Mouse (Mus musculus): ENCODE data around the gene Dmrtc2. TPM values are rescaled to one million over a fixed set of nuclear protein-coding genes. Genes with fewer than 3 reads are reported as not detected.
"Not testable (repeated sequence)": the region's sequence is repeated elsewhere in the genome, so short reads cannot be mapped to it uniquely, and the experiment has no call there.

The Dmrtc2 gene
- polyA plus RNA-seq, 1 experiment from 2014 or later: not detected

DNA sequence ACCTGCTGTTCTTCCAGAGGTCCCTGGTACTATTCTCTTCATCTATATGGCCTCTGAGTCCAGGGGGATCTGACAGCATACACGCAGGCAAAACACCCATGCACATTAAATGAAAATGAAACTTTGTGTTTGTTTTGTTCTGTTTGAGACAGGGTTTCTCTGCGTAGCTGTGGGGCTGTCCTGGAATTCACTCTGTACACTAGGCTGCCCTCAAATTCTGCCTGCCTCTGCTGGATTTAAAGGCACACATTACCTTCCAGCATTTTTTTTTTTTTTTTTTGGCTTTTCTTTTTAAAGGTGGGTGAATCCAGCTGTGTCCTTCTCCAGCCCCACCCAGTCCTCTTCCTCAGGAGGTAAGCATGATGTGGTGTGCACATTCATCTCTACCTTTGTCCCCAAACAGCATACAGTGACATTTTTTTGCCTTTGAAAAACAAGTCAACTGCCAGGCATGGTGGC lies 22.3 kb downstream of the Dmrtc2 start:
- Histone ChIP-seq H3K36me3 (ENCODE audit: control insufficient read depth, insufficient read depth, low read length) (peaks cover 13% of the 10 kb centered on the region), H3K4me3 (replicated peaks; ENCODE audit: low read length) (no peak overlapping the region), H3K4me2 (ENCODE audit: low read depth, low read length) (no peak overlapping the region), H3K4me1 (ENCODE audit: control insufficient read depth, insufficient read depth, low read length) (peaks cover 6% of the 10 kb centered on the region), H3K9ac (ENCODE audit: low read length) (no peak overlapping the region), H3K9me3 (replicated peaks; ENCODE audit: control insufficient read depth, low read length) (no peaks in the 10 kb centered on the region), H3K27ac (ENCODE audit: low read length) (no peak overlapping the region), H3K27me3 (ENCODE audit: control insufficient read depth, insufficient read depth, low read length) (no peaks in the 10 kb centered on the region)
- 52% methylated on average over 2 of the region's 2 CpGs for WGBS
- ATAC-seq (ENCODE audit: insufficient read depth, low FRiP score): no peak

DNA sequence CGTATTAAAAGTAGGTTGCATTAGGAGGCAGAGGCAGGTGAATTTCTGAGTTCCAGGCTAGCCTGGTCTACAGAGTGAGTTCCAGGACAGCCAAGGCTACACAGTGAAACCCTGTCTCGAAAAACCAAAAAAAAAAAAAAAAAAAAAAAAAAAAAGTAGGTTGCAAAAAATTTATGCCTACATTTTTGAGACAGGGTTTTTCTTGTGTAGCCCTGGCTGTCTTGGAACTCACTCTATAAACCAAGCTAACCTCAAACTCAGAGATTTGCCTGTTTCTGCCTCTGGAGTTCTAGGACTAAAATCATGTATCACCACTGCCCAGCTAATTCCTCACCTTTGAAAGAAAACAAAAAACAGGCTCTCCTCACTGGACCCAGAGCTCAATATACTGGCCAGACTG lies 25.9 kb downstream of the Dmrtc2 start:
- H3K36me3 ChIP-seq (ENCODE audit: control insufficient read depth, insufficient read depth, low read length); H3K9me3 ChIP-seq (replicated peaks; ENCODE audit: control insufficient read depth, low read length); H3K4me3 ChIP-seq (replicated peaks; ENCODE audit: low read length); ATAC-seq (ENCODE audit: insufficient read depth, low FRiP score); H3K4me1 ChIP-seq (ENCODE audit: control insufficient read depth, insufficient read depth, low read length); H3K27ac ChIP-seq (ENCODE audit: low read length); H3K4me2 ChIP-seq (ENCODE audit: low read depth, low read length); H3K27me3 ChIP-seq (ENCODE audit: control insufficient read depth, insufficient read depth, low read length); H3K9ac ChIP-seq (ENCODE audit: low read length): not testable (repeated sequence)
- 78% methylated on average over 2 of the region's 2 CpGs for WGBS

DNA sequence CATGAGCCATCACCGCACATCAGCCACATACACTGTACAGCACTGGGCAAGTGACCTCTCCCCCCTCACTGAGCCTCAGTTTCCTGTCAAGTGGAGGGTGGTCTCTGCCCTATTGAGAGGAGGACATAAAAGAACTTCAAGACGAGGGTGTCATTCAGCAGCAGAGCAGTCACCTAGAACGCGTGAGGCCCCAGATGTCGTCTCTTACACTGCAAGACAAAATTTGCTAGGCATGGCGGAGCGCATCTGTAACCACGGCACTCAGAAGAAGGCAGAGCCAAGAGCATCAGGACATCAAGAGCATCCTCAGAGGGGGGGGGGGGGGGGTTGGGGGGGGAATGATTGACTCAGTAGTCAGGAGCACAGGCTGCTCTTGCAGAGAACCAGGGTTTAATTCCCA lies 26.4 kb downstream of the Dmrtc2 start:
- no peaks in the 10 kb centered on the region for H3K4me1 ChIP-seq (ENCODE audit: control insufficient read depth, insufficient read depth, low read length)
- no peaks in the 10 kb centered on the region for H3K9me3 ChIP-seq (replicated peaks; ENCODE audit: control insufficient read depth, low read length)
- H3K9ac ChIP-seq (ENCODE audit: low read length): no peak overlapping the region
- WGBS: 81% methylated on average over 8 of the region's 8 CpGs
- no peaks in the 10 kb centered on the region for H3K36me3 ChIP-seq (ENCODE audit: control insufficient read depth, insufficient read depth, low read length)
- no peak overlapping the region for H3K4me2 ChIP-seq (ENCODE audit: low read depth, low read length)
- no peak overlapping the region for H3K4me3 ChIP-seq (replicated peaks; ENCODE audit: low read length)
- no peak for ATAC-seq (ENCODE audit: insufficient read depth, low FRiP score)
- no peak overlapping the region for H3K27ac ChIP-seq (ENCODE audit: low read length)
- H3K27me3 ChIP-seq (ENCODE audit: control insufficient read depth, insufficient read depth, low read length): no peaks in the 10 kb centered on the region

DNA sequence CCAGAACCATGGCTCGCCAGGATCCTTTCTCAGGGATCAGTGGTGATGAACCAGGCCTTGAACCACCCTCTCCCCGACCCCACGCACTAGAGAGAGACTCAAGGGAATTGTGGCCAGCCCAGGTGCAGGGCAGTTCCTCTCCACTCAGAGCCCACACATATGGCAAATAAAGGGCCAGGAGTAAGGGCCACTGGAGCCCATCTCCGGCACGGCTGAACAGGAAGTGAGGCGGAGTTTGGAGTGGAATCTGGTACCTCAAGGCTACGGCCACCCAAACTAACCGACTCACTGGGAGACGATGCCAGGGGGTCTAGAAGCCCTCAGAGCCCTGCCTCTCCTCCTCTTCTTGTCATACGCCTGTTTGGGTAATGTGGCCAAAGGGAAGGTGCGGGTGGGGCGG lies 27.4 kb downstream of the Dmrtc2 start, which contains the start of gene Cd79a:
Gene Cd79a, plus strand, starts transcription at position 158 of the 400 bp plus-strand sequence.
- Histone ChIP-seq H3K36me3 (ENCODE audit: control insufficient read depth, insufficient read depth, low read length) (no peaks in the 10 kb centered on the region), H3K4me3 (replicated peaks; ENCODE audit: low read length) (no peak within 1 kb of the TSS), H3K4me1 (ENCODE audit: control insufficient read depth, insufficient read depth, low read length) (peaks cover 4% of the 10 kb centered on the region; the same call in 1 of the 2 replicates), H3K9me3 (replicated peaks; ENCODE audit: control insufficient read depth, low read length) (no peaks in the 10 kb centered on the region), H3K27me3 (ENCODE audit: control insufficient read depth, insufficient read depth, low read length) (no peaks in the 10 kb centered on the region), H3K4me2 (ENCODE audit: low read depth, low read length) (no peak within 1 kb of the TSS), H3K9ac (ENCODE audit: low read length) (no peak within 1 kb of the TSS), H3K27ac (ENCODE audit: low read length) (no peak within 1 kb of the TSS)
- ATAC-seq (ENCODE audit: insufficient read depth, low FRiP score): no peak
- WGBS: 69% methylated on average over 12 of the region's 12 CpGs

DNA sequence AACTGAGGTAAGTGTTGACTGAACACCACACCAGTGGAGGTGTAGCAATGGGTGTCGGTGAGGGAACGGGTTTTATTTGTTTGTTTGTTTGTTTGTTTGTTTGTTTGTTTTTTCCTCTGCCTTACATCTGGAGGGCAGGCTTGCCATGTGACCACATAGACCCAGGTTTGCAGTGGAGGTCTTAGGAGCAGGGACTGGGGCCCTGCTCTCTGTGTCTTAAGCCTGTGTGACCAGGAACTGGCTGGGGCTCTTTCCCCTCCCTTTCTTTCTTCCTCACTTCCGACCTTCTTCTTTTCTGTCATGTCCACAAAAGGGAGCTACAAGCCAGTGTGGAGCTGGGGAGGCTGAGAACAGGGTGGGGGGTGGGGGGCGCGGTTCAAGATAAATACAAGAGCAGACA lies 28.1 kb downstream of the Dmrtc2 start:
- no peaks in the 10 kb centered on the region for H3K27me3 ChIP-seq (ENCODE audit: control insufficient read depth, insufficient read depth, low read length)
- H3K4me2 ChIP-seq (ENCODE audit: low read depth, low read length): no peak overlapping the region
- no peak for ATAC-seq (ENCODE audit: insufficient read depth, low FRiP score)
- 58% methylated on average over 5 of the region's 5 CpGs for WGBS
- peaks cover 8% of the 10 kb centered on the region for H3K4me1 ChIP-seq (ENCODE audit: control insufficient read depth, insufficient read depth, low read length)
- no peaks in the 10 kb centered on the region for H3K9me3 ChIP-seq (replicated peaks; ENCODE audit: control insufficient read depth, low read length)
- H3K27ac ChIP-seq (ENCODE audit: low read length): no peak overlapping the region
- H3K36me3 ChIP-seq (ENCODE audit: control insufficient read depth, insufficient read depth, low read length): no peaks in the 10 kb centered on the region
- H3K4me3 ChIP-seq (replicated peaks; ENCODE audit: low read length): no peak overlapping the region
- H3K9ac ChIP-seq (ENCODE audit: low read length): no peak overlapping the region

DNA sequence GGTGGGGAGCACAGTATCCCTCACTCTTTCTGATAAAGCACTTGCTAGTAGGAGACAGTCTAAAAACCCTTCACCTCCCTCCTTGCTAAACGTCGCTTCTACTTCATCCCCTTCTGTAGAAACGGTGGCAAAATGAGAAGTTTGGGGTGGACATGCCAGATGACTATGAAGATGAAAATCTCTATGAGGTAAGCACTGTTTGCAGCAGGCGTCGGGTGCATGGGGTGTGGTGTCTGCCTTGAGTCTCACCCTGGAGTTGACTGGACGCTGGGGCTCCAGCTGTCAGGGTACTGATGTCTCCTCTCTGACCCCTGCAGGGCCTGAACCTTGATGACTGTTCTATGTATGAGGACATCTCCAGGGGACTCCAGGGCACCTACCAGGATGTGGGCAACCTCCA lies 31.3 kb downstream of the Dmrtc2 start:
- H3K9me3 ChIP-seq (replicated peaks; ENCODE audit: control insufficient read depth, low read length): no peaks in the 10 kb centered on the region
- no peak for ATAC-seq (ENCODE audit: insufficient read depth, low FRiP score)
- H3K36me3 ChIP-seq (ENCODE audit: control insufficient read depth, insufficient read depth, low read length): no peaks in the 10 kb centered on the region
- peaks cover 25% of the 10 kb centered on the region for H3K4me1 ChIP-seq (ENCODE audit: control insufficient read depth, insufficient read depth, low read length)
- H3K9ac ChIP-seq (ENCODE audit: low read length): no peak overlapping the region
- H3K27ac ChIP-seq (ENCODE audit: low read length): no peak overlapping the region
- no peaks in the 10 kb centered on the region for H3K27me3 ChIP-seq (ENCODE audit: control insufficient read depth, insufficient read depth, low read length)
- WGBS: 58% methylated on average over 6 of the region's 6 CpGs
- no peak overlapping the region for H3K4me3 ChIP-seq (replicated peaks; ENCODE audit: low read length)
- no peak overlapping the region for H3K4me2 ChIP-seq (ENCODE audit: low read depth, low read length)

DNA sequence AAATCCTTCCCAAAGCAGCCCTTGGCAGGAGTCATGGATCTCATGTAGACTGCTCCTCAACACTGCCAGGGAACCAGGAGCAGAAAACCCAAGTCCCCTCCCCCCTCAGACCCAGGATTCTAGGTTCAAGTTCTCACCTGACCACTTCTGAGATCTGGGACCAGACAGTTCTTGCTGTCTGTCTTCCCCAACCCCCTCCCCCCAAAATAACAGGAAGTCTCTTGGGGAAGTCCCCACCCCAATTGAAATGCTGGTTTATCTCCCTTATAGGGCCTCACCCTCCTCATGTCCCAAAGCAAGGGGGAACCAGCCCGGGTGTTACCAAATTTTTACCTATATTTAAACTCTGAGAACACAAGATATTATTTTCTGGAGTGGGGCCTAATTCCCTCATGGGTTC lies 32.0 kb downstream of the Dmrtc2 start:
- 47% methylated on average over 1 of the region's 1 CpGs for WGBS
- H3K4me1 ChIP-seq (ENCODE audit: control insufficient read depth, insufficient read depth, low read length): peaks cover 31% of the 10 kb centered on the region
- no peaks in the 10 kb centered on the region for H3K27me3 ChIP-seq (ENCODE audit: control insufficient read depth, insufficient read depth, low read length)
- H3K9me3 ChIP-seq (replicated peaks; ENCODE audit: control insufficient read depth, low read length): no peaks in the 10 kb centered on the region
- no peak for ATAC-seq (ENCODE audit: insufficient read depth, low FRiP score)
- H3K9ac ChIP-seq (ENCODE audit: low read length): peak overlapping the region; percentile 90; the same call in 1 of the 2 replicates
- H3K36me3 ChIP-seq (ENCODE audit: control insufficient read depth, insufficient read depth, low read length): no peaks in the 10 kb centered on the region
- H3K4me3 ChIP-seq (replicated peaks; ENCODE audit: low read length): no peak overlapping the region
- H3K27ac ChIP-seq (ENCODE audit: low read length): peak overlapping the region; percentile 93; the same call in 1 of the 2 replicates
- H3K4me2 ChIP-seq (ENCODE audit: low read depth, low read length): peak overlapping the region; percentile 91; the same call in 1 of the 2 replicates

DNA sequence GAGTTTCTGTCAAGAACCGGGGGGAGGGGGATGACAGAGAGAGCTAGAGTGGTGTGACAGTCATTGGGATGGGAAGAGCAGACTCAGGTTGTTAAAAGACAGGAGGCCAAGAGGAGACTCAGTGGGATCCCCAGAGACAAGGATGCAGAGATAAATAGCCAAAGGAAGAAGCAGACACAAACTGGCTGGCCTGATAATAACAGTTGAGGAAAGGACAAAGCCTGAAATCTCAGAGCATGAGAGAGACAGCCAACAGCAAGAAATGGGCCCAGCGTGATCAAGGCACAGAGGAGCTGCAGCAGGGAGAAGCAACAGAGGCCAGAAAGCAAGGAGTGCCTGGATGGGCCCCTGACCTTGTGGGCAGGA lies 32.4 kb downstream of the Dmrtc2 start:
- WGBS: 44% methylated on average over 2 of the region's 2 CpGs

DNA sequence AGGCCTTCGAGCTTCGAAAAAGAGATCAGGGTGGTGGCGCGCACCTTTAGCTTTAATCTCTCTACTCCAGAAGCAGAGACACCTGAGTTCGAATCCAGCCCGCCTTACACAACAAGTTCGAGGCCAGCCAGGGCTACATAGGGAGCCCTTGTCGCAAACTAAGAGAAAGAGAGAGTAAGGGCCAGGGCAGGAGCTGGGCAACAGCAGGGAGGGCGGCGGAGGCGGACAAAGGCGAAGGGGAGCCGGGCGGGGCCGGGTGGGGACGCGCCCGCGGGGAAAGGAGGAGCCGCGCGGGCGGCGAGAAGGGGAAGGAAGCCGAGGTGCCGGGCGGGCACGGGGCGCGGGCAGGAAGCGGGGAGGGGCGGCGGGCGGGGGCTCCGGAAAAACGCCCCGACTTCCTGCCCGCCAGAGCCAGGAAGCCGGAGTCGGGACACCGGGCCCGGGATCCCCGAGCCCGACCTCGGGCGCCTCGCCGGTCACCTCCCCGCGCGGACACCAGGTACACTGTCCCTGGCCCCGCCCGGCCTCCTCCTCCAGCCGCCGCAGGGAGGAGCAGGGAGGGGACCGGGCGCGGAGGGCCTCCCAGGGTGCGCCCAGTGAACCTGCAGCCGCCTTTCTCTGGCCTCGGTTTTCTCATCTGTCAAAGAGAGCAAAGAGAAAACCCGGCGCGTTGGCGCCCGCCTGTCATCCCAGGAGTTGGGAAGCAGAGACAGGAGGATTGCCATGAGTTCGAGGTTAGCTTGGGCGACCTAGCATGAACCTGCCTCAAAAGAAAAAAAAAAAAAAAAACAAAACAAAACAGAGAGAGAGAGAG lies 33.0 kb downstream of the Dmrtc2 start, which contains the start of gene Arhgef1:
Gene Arhgef1, plus strand, starts transcription at position 283 of the 814 bp plus-strand sequence.
- Histone ChIP-seq H3K36me3 (ENCODE audit: control insufficient read depth, insufficient read depth, low read length) (no peaks in the 10 kb centered on the region), H3K27me3 (ENCODE audit: control insufficient read depth, insufficient read depth, low read length) (no peaks in the 10 kb centered on the region), H3K4me3 (replicated peaks; ENCODE audit: low read length) (peak within 1 kb of the TSS; percentile 76), H3K4me2 (ENCODE audit: low read depth, low read length) (peak within 1 kb of the TSS; percentile 91), H3K9me3 (replicated peaks; ENCODE audit: control insufficient read depth, low read length) (no peaks in the 10 kb centered on the region), H3K9ac (ENCODE audit: low read length) (peak within 1 kb of the TSS; percentile 90), H3K4me1 (ENCODE audit: control insufficient read depth, insufficient read depth, low read length) (peaks cover 36% of the 10 kb centered on the region), H3K27ac (ENCODE audit: low read length) (peak within 1 kb of the TSS; percentile 93)
- WGBS: 4% methylated on average over 62 of the region's 68 CpGs
- peak; percentile 15; the same call in 1 of the 2 replicates for ATAC-seq (ENCODE audit: insufficient read depth, low FRiP score)

More for the DNA sequence above, 32.4 kb downstream of the Dmrtc2 start:
- Histone ChIP-seq H3K4me3 (replicated peaks; ENCODE audit: low read length) (peak overlapping the region; percentile 76), H3K4me2 (ENCODE audit: low read depth, low read length) (peak overlapping the region; percentile 91), H3K9me3 (replicated peaks; ENCODE audit: control insufficient read depth, low read length) (no peaks in the 10 kb centered on the region), H3K27ac (ENCODE audit: low read length) (peak overlapping the region; percentile 93), H3K4me1 (ENCODE audit: control insufficient read depth, insufficient read depth, low read length) (peaks cover 35% of the 10 kb centered on the region), H3K27me3 (ENCODE audit: control insufficient read depth, insufficient read depth, low read length) (no peaks in the 10 kb centered on the region), H3K36me3 (ENCODE audit: control insufficient read depth, insufficient read depth, low read length) (no peaks in the 10 kb centered on the region), H3K9ac (ENCODE audit: low read length) (peak overlapping the region; percentile 90)
- no peak for ATAC-seq (ENCODE audit: insufficient read depth, low FRiP score)
